Mouse (Mus musculus): ENCODE measurements around the gene Cdc42ep2. TPM values are rescaled to one million over a fixed set of nuclear protein-coding genes. Genes with fewer than 3 reads are reported as not detected.

Gene Cdc42ep2
- total RNA-seq (2021): 6.2 and 8.5 TPM in 2 replicates
- long read RNA-seq, transcript Cdc42ep2-201 (2 exons, 3,411 nt): major isoform, 10 of 14 reads
- long read RNA-seq, partial matches to known transcripts: 0 of 14 reads
- long read RNA-seq, other reads (novel, unspliced or antisense): 4 of 14 reads

GRCm38 (mm10) chr19:5924713-5925093 lies at the start of gene Cdc42ep2:
TSS of gene Cdc42ep2 (minus strand) at chr19:5924816.
- peak; percentile 98 for DNase-seq

GRCm38 (mm10) chr19:5967664-5968063 lies 43.0 kb upstream of the Cdc42ep2 start:
- no peak for DNase-seq

GRCm38 (mm10) chr19:5966786-5967185 lies 42.2 kb upstream of the Cdc42ep2 start:
- no peak for DNase-seq

GRCm38 (mm10) chr19:5965910-5966309 lies 41.3 kb upstream of the Cdc42ep2 start:
- DNase-seq: no peak

GRCm38 (mm10) chr19:5965280-5965679 lies 40.7 kb upstream of the Cdc42ep2 start:
- peak; percentile 76 for DNase-seq

GRCm38 (mm10) chr19:5964804-5965203 lies 40.2 kb upstream of the Cdc42ep2 start:
- no peak for DNase-seq

- DNase-seq: peak; percentile 90
These were observed 39.4 kb upstream of the Cdc42ep2 start, which contains the start of gene Pola2 for GRCm38 (mm10) chr19:5963883-5964562. TSS of gene Pola2 (minus strand) at chr19:5964202.

- DNase-seq: no peak
These were observed 38.0 kb upstream of the Cdc42ep2 start for GRCm38 (mm10) chr19:5962651-5963050.

- no peak for DNase-seq
These were observed 32.8 kb upstream of the Cdc42ep2 start for GRCm38 (mm10) chr19:5957371-5957770.

- peak; percentile 79 for DNase-seq
These were observed 32.1 kb upstream of the Cdc42ep2 start for GRCm38 (mm10) chr19:5956685-5957084.

- DNase-seq: no peak
These were observed 31.4 kb upstream of the Cdc42ep2 start for GRCm38 (mm10) chr19:5955704-5956670.

GRCm38 (mm10) chr19:5954936-5955335 lies 30.3 kb upstream of the Cdc42ep2 start:
- DNase-seq: no peak

- peak; percentile 65 for DNase-seq
These were observed 29.6 kb upstream of the Cdc42ep2 start for GRCm38 (mm10) chr19:5954031-5954710.

- no peak for DNase-seq
These were observed 28.7 kb upstream of the Cdc42ep2 start for GRCm38 (mm10) chr19:5953201-5953770.

- DNase-seq: peak; percentile 42
These were observed 27.6 kb upstream of the Cdc42ep2 start for GRCm38 (mm10) chr19:5952071-5952691.

- DNase-seq: no peak
These were observed 27.0 kb upstream of the Cdc42ep2 start for GRCm38 (mm10) chr19:5951631-5952030.

GRCm38 (mm10) chr19:5950218-5950617 lies 25.6 kb upstream of the Cdc42ep2 start:
- DNase-seq: no peak

- no peak for DNase-seq
These were observed 21.3 kb upstream of the Cdc42ep2 start for GRCm38 (mm10) chr19:5945891-5946290.

GRCm38 (mm10) chr19:5945027-5945426 lies 20.4 kb upstream of the Cdc42ep2 start:
- no peak for DNase-seq

- DNase-seq: no peak
These were observed 19.5 kb upstream of the Cdc42ep2 start for GRCm38 (mm10) chr19:5944145-5944544.

GRCm38 (mm10) chr19:5943404-5943803 lies 18.8 kb upstream of the Cdc42ep2 start:
- DNase-seq: no peak

All from adrenal gland, postnatal 25 days (tissue).